Mouse (Mus musculus) liver, embryonic 15.5 days (tissue): ENCODE results near the gene Htr3a. TPM values are rescaled to one million over a fixed set of nuclear protein-coding genes. Genes with fewer than 3 reads are reported as not detected.

Experiments used
- ATAC-seq: fragments of 200-750 bp; cut with Nextera tagmentation; 2 replicates; pipeline ENCODE4 v1.8.0; 2017; ENCODE audit warnings: moderate number of reproducible peaks, mild to moderate bottlenecking, moderate library complexity; ENCODE audit not compliant: insufficient read depth
- H3K27ac ChIP-seq: fragments of 300-500 bp; sonication (generic); replicated peaks from 2 replicates; pipeline ENCODE4 v1.5.1; 2015; ENCODE audit warnings: mild to moderate bottlenecking, inconsistent platforms
- H3K27me3 ChIP-seq: fragments of 300-500 bp; sonication (generic); 2 replicates; pipeline ENCODE4 v1.6.1; 2015; ENCODE audit warnings: mild to moderate bottlenecking, inconsistent platforms
- H3K36me3 ChIP-seq: fragments of 300-500 bp; sonication (generic); replicated peaks from 2 replicates; pipeline ENCODE4 v1.6.1; 2015; ENCODE audit warnings: moderate library complexity, mild to moderate bottlenecking, inconsistent platforms
- H3K4me1 ChIP-seq: fragments of 300-500 bp; sonication (generic); replicated peaks from 2 replicates; pipeline ENCODE4 v1.6.1; 2015; ENCODE audit warnings: inconsistent platforms
- H3K4me2 ChIP-seq: fragments of 300-500 bp; sonication (generic); 2 replicates; pipeline ENCODE4 v1.6.1; 2015; ENCODE audit warnings: moderate library complexity, mild to moderate bottlenecking, inconsistent platforms
- H3K4me3 ChIP-seq: fragments of 300-500 bp; sonication (generic); replicated peaks from 2 replicates; pipeline ENCODE4 v1.5.1; 2015; ENCODE audit warnings: mild to moderate bottlenecking, inconsistent platforms
- H3K9ac ChIP-seq: fragments of 300-500 bp; sonication (generic); 2 replicates; pipeline ENCODE4 v1.6.1; 2015; ENCODE audit warnings: moderate library complexity, mild to moderate bottlenecking, inconsistent platforms
- H3K9me3 ChIP-seq: fragments of 300-500 bp; sonication (generic); replicated peaks from 2 replicates; pipeline ENCODE4 v1.6.1; 2016; ENCODE audit warnings: inconsistent platforms
- WGBS: fragments of 180-500 bp; shearing (Covaris S2); methylation state at CpG from one replicate; pipeline ENCODE4 v1.1.7; 2015; ENCODE audit warnings: mixed read lengths; ENCODE audit not compliant: insufficient replicate concordance; 5-methylcytosine and 5-hydroxymethylcytosine counted together
- polyA plus RNA-seq: library from polyadenylated mRNA; unstranded; fragments of >200 nt; fragmentation: Nextera tagmentation; extraction: Ambion mirVana; gene quantifications from 2 replicates; pipeline ENCODE4 v1.2.1, GENCODE M21; 2015

The Htr3a gene
- polyA plus RNA-seq, 1 experiment from 2014 or later: not detected

GRCm38 (mm10) chr9:48893986-48894385 lies 16.9 kb downstream of the Htr3a start:
- no peaks in the 10 kb centered on the region for H3K9me3 ChIP-seq
- H3K9ac ChIP-seq: no peak overlapping the region
- no peak for ATAC-seq
- H3K27ac ChIP-seq: no peak overlapping the region
- 26% methylated on average over 3 of the region's 3 CpGs for WGBS
- peaks cover 11% of the 10 kb centered on the region; the same call in 1 of the 2 replicates for H3K27me3 ChIP-seq
- no peaks in the 10 kb centered on the region for H3K36me3 ChIP-seq
- no peak overlapping the region for H3K4me2 ChIP-seq
- H3K4me3 ChIP-seq: no peak overlapping the region
- H3K4me1 ChIP-seq: no peaks in the 10 kb centered on the region

- 59% methylated on average over 7 of the region's 7 CpGs for WGBS
- no peak overlapping the region for H3K4me3 ChIP-seq
These were observed 21.8 kb downstream of the Htr3a start for GRCm38 (mm10) chr9:48889093-48889492.

DNA sequence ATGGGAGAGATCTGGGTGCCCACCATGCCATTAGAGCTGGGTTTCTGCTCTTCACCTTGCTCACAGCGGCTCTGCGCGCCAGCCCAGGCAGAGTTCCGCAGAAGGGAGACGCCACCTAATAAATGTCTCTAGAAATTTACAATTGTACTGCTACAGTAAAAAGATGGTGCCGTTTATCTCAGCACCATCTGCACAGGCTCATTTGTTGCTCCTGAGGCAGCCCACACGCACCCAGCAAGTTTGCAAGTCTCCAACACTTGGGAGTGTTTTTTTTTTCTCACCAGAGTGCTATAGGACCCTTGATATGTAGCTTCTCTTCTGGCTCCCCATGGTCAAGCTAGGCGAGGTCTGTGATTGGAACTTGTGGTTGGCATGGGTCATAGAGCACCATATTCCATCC lies 38.0 kb downstream of the Htr3a start:
- no peak overlapping the region for H3K9ac ChIP-seq
- H3K9me3 ChIP-seq: no peaks in the 10 kb centered on the region
- H3K4me2 ChIP-seq: no peak overlapping the region
- peaks cover 3% of the 10 kb centered on the region; the same call in 1 of the 2 replicates for H3K27me3 ChIP-seq
- no peaks in the 10 kb centered on the region for H3K4me1 ChIP-seq
- no peaks in the 10 kb centered on the region for H3K36me3 ChIP-seq
- H3K4me3 ChIP-seq: no peak overlapping the region
- no peak for ATAC-seq
- no peak overlapping the region for H3K27ac ChIP-seq
- WGBS: 70% methylated on average over 8 of the region's 8 CpGs

More at GRCm38 (mm10) chr9:48889093-48889492, 21.8 kb downstream of the Htr3a start:
- no peaks in the 10 kb centered on the region; the same call in 1 of the 2 replicates for H3K27me3 ChIP-seq
- H3K9ac ChIP-seq: no peak overlapping the region
- no peaks in the 10 kb centered on the region for H3K4me1 ChIP-seq
- H3K36me3 ChIP-seq: no peaks in the 10 kb centered on the region
- ATAC-seq: no peak
- H3K9me3 ChIP-seq: no peaks in the 10 kb centered on the region
- no peak overlapping the region for H3K27ac ChIP-seq
- H3K4me2 ChIP-seq: no peak overlapping the region

DNA sequence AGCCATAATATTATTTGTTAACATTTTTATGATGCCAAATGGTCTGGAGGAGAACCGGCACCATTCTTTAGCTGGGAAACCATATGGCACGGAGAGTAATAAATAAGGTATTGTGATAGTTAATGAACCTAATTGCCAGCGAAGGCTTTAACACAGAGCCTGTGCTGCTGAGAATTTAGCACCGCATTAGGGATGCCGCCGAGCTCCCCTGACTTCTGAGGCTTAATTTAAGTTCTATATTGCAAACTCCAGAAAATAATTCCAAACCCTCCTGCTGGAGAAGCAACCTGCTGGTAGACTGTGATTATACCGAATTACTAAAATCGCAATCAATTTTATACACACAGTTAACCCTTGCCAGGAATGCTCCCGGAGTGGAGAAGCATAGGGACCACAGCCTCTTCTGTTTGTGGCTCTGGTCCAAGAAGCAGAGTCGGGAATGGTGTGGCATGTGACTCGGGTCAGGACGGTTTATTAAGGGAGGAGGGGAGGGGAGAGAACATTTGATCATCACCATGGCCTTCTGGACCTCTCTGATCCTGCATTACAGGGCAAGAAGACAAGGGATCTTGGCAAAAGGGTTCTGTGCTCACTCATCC lies 44.3 kb downstream of the Htr3a start:
- Histone ChIP-seq H3K27ac (no peak overlapping the region), H3K9ac (no peak overlapping the region), H3K36me3 (no peaks in the 10 kb centered on the region), H3K27me3 (peaks cover 21% of the 10 kb centered on the region), H3K4me2 (no peak overlapping the region), H3K9me3 (no peaks in the 10 kb centered on the region), H3K4me1 (no peaks in the 10 kb centered on the region), H3K4me3 (no peak overlapping the region)
- 62% methylated on average over 12 of the region's 12 CpGs for WGBS
- no peak for ATAC-seq

DNA sequence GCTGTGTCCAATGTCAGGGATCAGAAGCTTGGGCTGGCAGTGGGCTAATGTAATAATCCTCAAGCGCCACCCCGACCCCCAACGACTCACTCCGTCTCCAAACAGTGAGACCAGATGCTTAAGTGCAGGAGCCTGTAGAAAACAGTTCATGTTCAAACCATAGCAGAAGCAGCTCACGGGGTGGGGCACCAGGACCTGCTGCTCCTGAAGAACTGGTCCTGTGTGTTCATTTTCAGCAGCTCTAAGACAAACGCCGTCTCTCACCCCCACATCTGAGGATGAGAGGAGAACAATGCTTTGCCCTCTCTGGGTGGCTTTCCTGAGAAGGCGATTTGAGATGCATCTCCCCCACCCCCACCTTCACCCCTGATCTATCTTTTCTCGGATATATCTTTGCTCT lies 45.7 kb downstream of the Htr3a start:
- Histone ChIP-seq H3K4me1 (no peaks in the 10 kb centered on the region), H3K36me3 (no peaks in the 10 kb centered on the region), H3K4me3 (no peak overlapping the region), H3K4me2 (no peak overlapping the region), H3K27me3 (peaks cover 21% of the 10 kb centered on the region), H3K9me3 (no peaks in the 10 kb centered on the region), H3K9ac (no peak overlapping the region), H3K27ac (no peak overlapping the region)
- ATAC-seq: no peak
- 49% methylated on average over 9 of the region's 9 CpGs for WGBS

GRCm38 (mm10) chr9:48861481-48861880 lies 49.4 kb downstream of the Htr3a start:
- Histone ChIP-seq H3K4me1 (no peaks in the 10 kb centered on the region), H3K9ac (no peak overlapping the region), H3K27ac (no peak overlapping the region), H3K4me3 (no peak overlapping the region), H3K27me3 (peaks cover 15% of the 10 kb centered on the region), H3K4me2 (no peak overlapping the region), H3K36me3 (no peaks in the 10 kb centered on the region), H3K9me3 (no peaks in the 10 kb centered on the region)
- ATAC-seq: no peak
- WGBS: 80% methylated on average over 10 of the region's 10 CpGs

DNA sequence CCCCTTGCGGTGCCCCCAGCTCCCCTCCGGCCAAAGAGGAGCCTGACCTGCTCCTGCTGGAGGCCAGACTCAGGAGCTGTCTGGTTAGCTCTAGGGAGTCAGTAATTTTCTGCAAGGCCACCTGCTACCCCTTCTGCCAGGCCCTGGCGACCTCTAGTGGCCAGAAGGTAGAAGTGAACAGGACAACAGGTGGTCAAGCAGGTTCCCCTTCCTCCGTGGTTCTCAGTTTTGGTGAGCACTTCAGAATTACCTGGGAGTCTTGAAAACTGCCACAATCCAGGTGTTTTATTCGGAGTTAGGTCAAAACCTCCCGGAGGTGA lies 50.4 kb downstream of the Htr3a start:
- 6% methylated on average over 6 of the region's 6 CpGs for WGBS
- ATAC-seq: no peak

GRCm38 (mm10) chr9:48859828-48860525 lies 50.9 kb downstream of the Htr3a start:
- WGBS: 41% methylated on average over 10 of the region's 10 CpGs
- ATAC-seq: no peak
- H3K36me3 ChIP-seq: no peaks in the 10 kb centered on the region

More for the DNA sequence above, 50.4 kb downstream of the Htr3a start:
- no peak overlapping the region for H3K4me3 ChIP-seq
- H3K4me1 ChIP-seq: no peaks in the 10 kb centered on the region
- no peak overlapping the region for H3K9ac ChIP-seq
- no peak overlapping the region for H3K4me2 ChIP-seq
- H3K9me3 ChIP-seq: no peaks in the 10 kb centered on the region
- H3K27me3 ChIP-seq: peaks cover 12% of the 10 kb centered on the region
- no peaks in the 10 kb centered on the region for H3K36me3 ChIP-seq
- no peak overlapping the region for H3K27ac ChIP-seq

DNA sequence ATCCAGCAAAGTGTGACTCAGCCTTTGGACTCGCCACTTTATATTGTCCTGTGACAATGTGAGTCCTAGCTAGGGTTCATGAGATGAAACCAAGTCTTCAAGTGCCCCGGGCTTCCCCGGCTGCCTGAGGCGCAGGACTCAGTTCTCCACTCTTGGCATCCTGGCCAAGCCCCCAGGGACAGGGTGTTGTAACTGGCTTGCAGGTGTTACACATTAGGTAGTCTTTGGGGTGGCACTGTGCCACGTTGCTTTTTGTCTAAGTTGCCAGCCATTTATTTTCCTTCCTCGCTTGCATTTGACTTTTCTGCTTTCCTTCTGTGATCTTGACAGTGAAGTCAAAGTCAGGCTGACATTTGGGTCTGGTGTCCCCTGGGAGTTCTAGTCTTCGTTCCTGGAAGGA lies 53.0 kb downstream of the Htr3a start:
- H3K4me2 ChIP-seq: no peak overlapping the region
- H3K27me3 ChIP-seq: peaks cover 5% of the 10 kb centered on the region; the same call in 1 of the 2 replicates
- WGBS: 63% methylated on average over 7 of the region's 7 CpGs
- H3K4me1 ChIP-seq: no peaks in the 10 kb centered on the region
- ATAC-seq: no peak
- no peak overlapping the region for H3K9ac ChIP-seq
- H3K4me3 ChIP-seq: no peak overlapping the region
- H3K36me3 ChIP-seq: no peaks in the 10 kb centered on the region
- no peaks in the 10 kb centered on the region for H3K9me3 ChIP-seq
- H3K27ac ChIP-seq: no peak overlapping the region

More at GRCm38 (mm10) chr9:48859828-48860525, 50.9 kb downstream of the Htr3a start:
- Histone ChIP-seq H3K4me1 (no peaks in the 10 kb centered on the region), H3K4me3 (no peak overlapping the region), H3K9ac (no peak overlapping the region), H3K27me3 (peaks cover 10% of the 10 kb centered on the region), H3K9me3 (no peaks in the 10 kb centered on the region), H3K4me2 (no peak overlapping the region), H3K27ac (no peak overlapping the region)

DNA sequence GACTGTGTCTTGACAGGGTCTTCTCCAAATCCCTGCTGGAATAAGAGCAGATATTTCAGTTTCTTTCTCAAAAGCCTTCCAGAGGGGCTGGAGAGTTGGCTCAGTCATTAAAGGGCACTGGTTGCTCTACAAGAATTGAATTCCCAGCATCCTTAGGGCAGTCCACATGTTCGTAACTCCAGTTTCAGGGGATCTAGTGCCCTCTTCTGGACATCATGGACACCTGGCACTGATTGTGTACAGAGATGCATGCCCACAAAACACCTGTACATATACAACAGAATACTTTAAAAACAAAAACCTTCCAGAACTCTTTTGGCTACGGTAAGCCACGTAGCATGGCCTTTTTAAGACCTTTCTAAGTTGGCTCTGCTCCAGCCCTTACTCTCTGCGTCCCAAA lies 54.7 kb downstream of the Htr3a start:
- Histone ChIP-seq H3K9ac (no peak overlapping the region), H3K9me3 (no peaks in the 10 kb centered on the region)
- 68% methylated on average over 4 of the region's 4 CpGs for WGBS

DNA sequence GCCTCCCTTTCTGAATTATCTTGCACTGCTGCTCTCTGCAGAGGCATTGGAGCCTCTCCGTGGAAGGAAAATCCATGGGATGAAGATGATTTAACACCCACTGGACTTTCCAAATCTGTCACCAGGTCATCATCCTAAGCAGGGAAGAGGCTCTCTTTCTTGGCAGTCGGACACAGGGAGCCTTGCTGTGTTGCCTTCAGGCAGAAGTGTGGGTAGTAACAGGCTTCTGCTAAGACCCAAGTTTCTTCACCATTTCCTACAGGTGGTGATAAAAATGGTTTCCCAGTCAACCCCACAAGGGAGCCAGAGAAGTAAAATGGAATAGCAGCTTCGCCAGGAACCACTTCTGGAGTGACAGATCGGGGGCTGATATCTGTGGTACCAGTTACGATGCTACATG lies 61.4 kb downstream of the Htr3a start:
- Histone ChIP-seq H3K4me2 (no peak overlapping the region), H3K27ac (no peak overlapping the region), H3K9me3 (no peaks in the 10 kb centered on the region), H3K27me3 (peaks cover 7% of the 10 kb centered on the region), H3K4me3 (no peak overlapping the region), H3K4me1 (no peaks in the 10 kb centered on the region), H3K9ac (no peak overlapping the region), H3K36me3 (no peaks in the 10 kb centered on the region)
- ATAC-seq: no peak
- WGBS: 56% methylated on average over 5 of the region's 5 CpGs

More for the DNA sequence above, 54.7 kb downstream of the Htr3a start:
- no peak overlapping the region for H3K4me2 ChIP-seq
- no peak for ATAC-seq
- no peak overlapping the region for H3K4me3 ChIP-seq
- H3K27ac ChIP-seq: no peak overlapping the region
- no peaks in the 10 kb centered on the region for H3K36me3 ChIP-seq
- no peaks in the 10 kb centered on the region for H3K4me1 ChIP-seq
- peaks cover 7% of the 10 kb centered on the region for H3K27me3 ChIP-seq
